Mouse (Mus musculus) liver, embryonic 15.5 days (tissue): ENCODE measurements around the gene Epb41. TPM values are rescaled to one million over a fixed set of nuclear protein-coding genes. Genes with fewer than 3 reads are reported as not detected.

Experiments used
- ATAC-seq: fragments of 200-750 bp; cut with Nextera tagmentation; 2 replicates; pipeline ENCODE4 v1.8.0; 2017; ENCODE audit warnings: moderate number of reproducible peaks, mild to moderate bottlenecking, moderate library complexity; ENCODE audit not compliant: insufficient read depth
- H3K27ac ChIP-seq: fragments of 300-500 bp; sonication (generic); replicated peaks from 2 replicates; pipeline ENCODE4 v1.5.1; 2015; ENCODE audit warnings: mild to moderate bottlenecking, inconsistent platforms
- H3K27me3 ChIP-seq: fragments of 300-500 bp; sonication (generic); 2 replicates; pipeline ENCODE4 v1.6.1; 2015; ENCODE audit warnings: mild to moderate bottlenecking, inconsistent platforms
- H3K36me3 ChIP-seq: fragments of 300-500 bp; sonication (generic); replicated peaks from 2 replicates; pipeline ENCODE4 v1.6.1; 2015; ENCODE audit warnings: moderate library complexity, mild to moderate bottlenecking, inconsistent platforms
- H3K4me1 ChIP-seq: fragments of 300-500 bp; sonication (generic); replicated peaks from 2 replicates; pipeline ENCODE4 v1.6.1; 2015; ENCODE audit warnings: inconsistent platforms
- H3K4me2 ChIP-seq: fragments of 300-500 bp; sonication (generic); 2 replicates; pipeline ENCODE4 v1.6.1; 2015; ENCODE audit warnings: moderate library complexity, mild to moderate bottlenecking, inconsistent platforms
- H3K4me3 ChIP-seq: fragments of 300-500 bp; sonication (generic); replicated peaks from 2 replicates; pipeline ENCODE4 v1.5.1; 2015; ENCODE audit warnings: mild to moderate bottlenecking, inconsistent platforms
- H3K9ac ChIP-seq: fragments of 300-500 bp; sonication (generic); 2 replicates; pipeline ENCODE4 v1.6.1; 2015; ENCODE audit warnings: moderate library complexity, mild to moderate bottlenecking, inconsistent platforms
- H3K9me3 ChIP-seq: fragments of 300-500 bp; sonication (generic); replicated peaks from 2 replicates; pipeline ENCODE4 v1.6.1; 2016; ENCODE audit warnings: inconsistent platforms
- WGBS: fragments of 180-500 bp; shearing (Covaris S2); methylation state at CpG from one replicate; pipeline ENCODE4 v1.1.7; 2015; ENCODE audit warnings: mixed read lengths; ENCODE audit not compliant: insufficient replicate concordance; 5-methylcytosine and 5-hydroxymethylcytosine counted together
- microRNA-seq: library from miRNA; unstranded; fragments of <30 nt; microRNA quantifications from one replicate; pipeline ENCODE4, GENCODE M21; 2016
- polyA plus RNA-seq: library from polyadenylated mRNA; unstranded; fragments of >200 nt; fragmentation: Nextera tagmentation; extraction: Ambion mirVana; gene quantifications from 2 replicates; pipeline ENCODE4 v1.2.1, GENCODE M21; 2015

Gene Epb41
- polyA plus RNA-seq, 1 experiment from 2014 or later, result 181 TPM

GRCm38 (mm10) chr4:131888564-131888963 lies 186.6 kb downstream of the Epb41 start:
- H3K4me1 ChIP-seq, result peaks cover 36% of the 10 kb centered on the region
- H3K4me3 ChIP-seq, result no peak overlapping the region
- peaks cover 96% of the 10 kb centered on the region for H3K36me3 ChIP-seq
- peak; percentile 62 for ATAC-seq
- no peak overlapping the region for H3K9ac ChIP-seq
- no peaks in the 10 kb centered on the region for H3K27me3 ChIP-seq
- H3K27ac ChIP-seq, result no peak overlapping the region; the same call in 1 of the 2 replicates
- 17% methylated on average over 1 of the region's 1 CpGs for whole genome bisulfite sequencing
- no peaks in the 10 kb centered on the region for H3K9me3 ChIP-seq
- H3K4me2 ChIP-seq, result no peak overlapping the region

- Histone ChIP-seq H3K4me2 (no peak overlapping the region), H3K36me3 (peaks cover 68% of the 10 kb centered on the region), H3K27me3 (no peaks in the 10 kb centered on the region), H3K27ac (no peak overlapping the region), H3K4me3 (no peak overlapping the region), H3K4me1 (peaks cover 54% of the 10 kb centered on the region), H3K9ac (no peak overlapping the region), H3K9me3 (no peaks in the 10 kb centered on the region)
- ATAC-seq, result no peak
- WGBS, result 84% methylated on average over 6 of the region's 6 CpGs
These were observed 189.7 kb downstream of the Epb41 start for GRCm38 (mm10) chr4:131885376-131885775.

- ATAC-seq, result no peak
- Histone ChIP-seq H3K4me3 (no peak overlapping the region), H3K27me3 (no peaks in the 10 kb centered on the region), H3K27ac (no peak overlapping the region), H3K9me3 (no peaks in the 10 kb centered on the region), H3K4me1 (peaks cover 51% of the 10 kb centered on the region), H3K9ac (no peak overlapping the region), H3K36me3 (peaks cover 50% of the 10 kb centered on the region), H3K4me2 (no peak overlapping the region)
- 72% methylated on average over 6 of the region's 6 CpGs for WGBS
These were observed 191.6 kb downstream of the Epb41 start for GRCm38 (mm10) chr4:131883571-131883970.

- no peak for ATAC-seq
- Histone ChIP-seq H3K27ac (no peak overlapping the region), H3K9me3 (no peaks in the 10 kb centered on the region), H3K4me3 (no peak overlapping the region), H3K4me2 (no peak overlapping the region), H3K4me1 (peaks cover 53% of the 10 kb centered on the region), H3K36me3 (peaks cover 29% of the 10 kb centered on the region), H3K9ac (no peak overlapping the region), H3K27me3 (no peaks in the 10 kb centered on the region)
- 82% methylated on average over 7 of the region's 7 CpGs for WGBS
These were observed 193.8 kb downstream of the Epb41 start for GRCm38 (mm10) chr4:131881306-131881705.

GRCm38 (mm10) chr4:131879692-131880091 lies 195.4 kb downstream of the Epb41 start:
- no peak for ATAC-seq
- H3K9ac ChIP-seq, result no peak overlapping the region
- H3K27ac ChIP-seq, result no peak overlapping the region
- no peaks in the 10 kb centered on the region for H3K9me3 ChIP-seq
- no peak overlapping the region for H3K4me2 ChIP-seq
- H3K4me3 ChIP-seq, result no peak overlapping the region
- 67% methylated on average over 1 of the region's 1 CpGs for WGBS
- H3K36me3 ChIP-seq, result peaks cover 13% of the 10 kb centered on the region
- H3K4me1 ChIP-seq, result peaks cover 64% of the 10 kb centered on the region
- no peaks in the 10 kb centered on the region for H3K27me3 ChIP-seq

- Histone ChIP-seq H3K4me1 (peaks cover 62% of the 10 kb centered on the region), H3K4me3 (no peak overlapping the region), H3K4me2 (no peak overlapping the region), H3K9me3 (no peaks in the 10 kb centered on the region), H3K27me3 (no peaks in the 10 kb centered on the region), H3K27ac (no peak overlapping the region), H3K9ac (no peak overlapping the region), H3K36me3 (no peaks in the 10 kb centered on the region)
- WGBS, result 59% methylated on average over 2 of the region's 2 CpGs
- ATAC-seq, result no peak
These were observed 198.3 kb downstream of the Epb41 start for GRCm38 (mm10) chr4:131876836-131877235.

- Histone ChIP-seq H3K4me2 (peak overlapping the region; percentile 78), H3K36me3 (no peaks in the 10 kb centered on the region), H3K27ac (peak overlapping the region; percentile 97; the same call in 1 of the 2 replicates), H3K9ac (peak overlapping the region; percentile 100), H3K27me3 (no peaks in the 10 kb centered on the region), H3K9me3 (no peaks in the 10 kb centered on the region), H3K4me1 (peaks cover 60% of the 10 kb centered on the region), H3K4me3 (peak overlapping the region; percentile 99)
- 24% methylated on average over 3 of the region's 3 CpGs for WGBS
- no peak for ATAC-seq
These were observed 199.9 kb downstream of the Epb41 start for GRCm38 (mm10) chr4:131875242-131875641.

GRCm38 (mm10) chr4:131874567-131874966 lies 200.6 kb downstream of the Epb41 start:
- ATAC-seq, result no peak
- no peaks in the 10 kb centered on the region for H3K9me3 ChIP-seq
- peaks cover 60% of the 10 kb centered on the region for H3K4me1 ChIP-seq
- WGBS, result 1% methylated on average over 11 of the region's 11 CpGs
- H3K27ac ChIP-seq, result peak overlapping the region; percentile 97
- H3K36me3 ChIP-seq, result no peaks in the 10 kb centered on the region
- H3K9ac ChIP-seq, result peak overlapping the region; percentile 100
- H3K27me3 ChIP-seq, result no peaks in the 10 kb centered on the region
- H3K4me3 ChIP-seq, result peak overlapping the region; percentile 99
- H3K4me2 ChIP-seq, result peak overlapping the region; percentile 78

GRCm38 (mm10) chr4:131874169-131874536 lies 201.0 kb downstream of the Epb41 start:
- under 1% methylated on average over 20 of the region's 20 CpGs for WGBS
- no peaks in the 10 kb centered on the region for H3K9me3 ChIP-seq
- no peaks in the 10 kb centered on the region for H3K36me3 ChIP-seq
- peak overlapping the region; percentile 97 for H3K27ac ChIP-seq
- peak overlapping the region; percentile 99 for H3K4me3 ChIP-seq
- peak overlapping the region; percentile 78 for H3K4me2 ChIP-seq
- peak overlapping the region; percentile 100 for H3K9ac ChIP-seq
- peak; percentile 14 for ATAC-seq
- no peaks in the 10 kb centered on the region for H3K27me3 ChIP-seq
- H3K4me1 ChIP-seq, result peaks cover 61% of the 10 kb centered on the region

Small RNA genes lying within 50 kb of the gene (microRNA-seq; reads per million reads assigned to microRNA genes)
- gene Gm27445, result not detected

Other genes with a start within 250 kb of the Epb41 start
- 2.4 and 3.0 TPM in 2 replicates for gene Ptpru, start 237.0 kb downstream of the Epb41 start, polyA plus RNA-seq
- 34.0 and 34.9 TPM in 2 replicates for gene Mecr, start 231.9 kb downstream of the Epb41 start, polyA plus RNA-seq
- 58.4 and 61.1 TPM in 2 replicates for gene Srsf4, start 201.7 kb downstream of the Epb41 start, polyA plus RNA-seq
- 0.26 and 0.28 TPM in 2 replicates for gene Tmem200b, start 153.6 kb downstream of the Epb41 start, polyA plus RNA-seq
- 0.43 and 0.46 TPM in 2 replicates for gene Gm10300, start 624 bp downstream of the Epb41 start, polyA plus RNA-seq
- 0.08 TPM in 1 of 2 replicates, not detected in the other for gene Oprd1, start 69.2 kb upstream of the Epb41 start, polyA plus RNA-seq
- 26.2 and 28.6 TPM in 2 replicates for gene Ythdf2, start 137.0 kb upstream of the Epb41 start, polyA plus RNA-seq
- 13.2 and 14.2 TPM in 2 replicates for gene Gmeb1, start 186.3 kb upstream of the Epb41 start, polyA plus RNA-seq
- gene Taf12, start 199.1 kb upstream of the Epb41 start, polyA plus RNA-seq, result 31.7 and 38.3 TPM in 2 replicates
- 0.52 and 0.54 TPM in 2 replicates for gene Rab42, start 228.1 kb upstream of the Epb41 start, polyA plus RNA-seq